Comparison of ENCODE assay signal across 9 mouse cellular contexts in genomic region chr10:5600123-5600522, GRCm38 (mm10). TPM values are rescaled to one million over a fixed set of nuclear protein-coding genes. Genes with fewer than 3 reads are reported as not detected.
A peak's percentile ranks its signal among the peaks of the same experiment; 100 is the strongest.
DNase-seq lines count a peak whose midpoint lies in the region; ATAC-seq and TF ChIP-seq lines count a peak whose summit lies in the region.
"Had no signal": no experiment of that assay in that cellular context is flagged by ENCODE, and none has a peak within 500 bp of the region (broad histone marks: within the 10 kb centered on the region; RNA-seq: fewer than 3 reads in every experiment).

No protein-coding gene starts in this region.

- ATAC-seq in heart, embryonic 11.5 days (replicated peaks; ENCODE audit: insufficient number of reproducible peaks, low FRiP score, low TSS enrichment), result 0 out of 2 replicates have a peak, but pooled peaks have one; percentile 52
- ATAC-seq in kidney, embryonic 16.5 days (ENCODE audit: low FRiP score, low TSS enrichment), result peak; percentile 73; the same call in 1 of the 2 replicates

- TF ChIP-seq CTCF in liver, adult 2 months (IDR thresholded peaks at IDR 0.05; ENCODE audit: low read depth, low read length), result 0 out of 2 replicates have a peak, but pooled peaks have one; percentile 27

- TF ChIP-seq POLR2A in liver, adult 2 months (IDR thresholded peaks at IDR 0.05; ENCODE audit: extremely low read depth, insufficient read depth, low read length), result no peak

- H3K79me2 ChIP-seq in liver, adult 2 months (ENCODE audit: control insufficient read depth, insufficient read depth, low read length), result no peaks in the 10 kb centered on the region

- 25% methylated on average over 7 of the region's 7 CpGs for WGBS in heart, embryonic 11.5 days (ENCODE audit: insufficient replicate concordance)
- 13% methylated on average over 7 of the region's 7 CpGs for WGBS in kidney, embryonic 16.5 days
- 19% methylated on average over 7 of the region's 7 CpGs for WGBS in liver, adult 2 months

- peak; percentile 34 to 58 for DNase-seq in CD8-positive naive resting alpha-beta T cell, adult 2 months (ENCODE audit: low read depth in 2 of 2, low spot score in 2 of 2)
- peak; percentile 83 for DNase-seq in adipocyte (ENCODE audit: low spot score)
- DNase-seq in embryo, embryonic 10 days (ENCODE audit: low spot score), result peak; percentile 71
- peak; percentile 45 for DNase-seq in liver, adult 2 months (ENCODE audit: extremely low read depth, low read depth, low spot score)
- DNase-seq in neural tube, embryonic 10.5 days (ENCODE audit: extremely low spot score, low spot score), result peak; percentile 63
- DNase-seq in thymus, postnatal 0 days (ENCODE audit: low spot score), result peak; percentile 55

- no peaks in the 10 kb centered on the region for H3K27me3 ChIP-seq in heart, embryonic 11.5 days (ENCODE audit: control insufficient read depth, insufficient read depth, low read length)
- no peaks in the 10 kb centered on the region for H3K27me3 ChIP-seq in kidney, embryonic 16.5 days (ENCODE audit: insufficient read depth, low read length)
- no peaks in the 10 kb centered on the region for H3K27me3 ChIP-seq in liver, adult 2 months (ENCODE audit: control insufficient read depth, insufficient read depth, low read length)
- H3K27me3 ChIP-seq: heart, embryonic 15.5 days had no signal

- no peak overlapping the region for H3K4me3 ChIP-seq in heart, embryonic 11.5 days (ENCODE audit: low read depth, low read length)
- no peak overlapping the region for H3K4me3 ChIP-seq in kidney, embryonic 16.5 days (ENCODE audit: low read length)
- no peak overlapping the region for H3K4me3 ChIP-seq in liver, adult 2 months (ENCODE audit: insufficient read depth, low read depth, low read length)
- H3K4me3 ChIP-seq: heart, embryonic 15.5 days had no signal

- H3K27ac ChIP-seq in heart, embryonic 11.5 days (ENCODE audit: low read depth, low read length), result no peak overlapping the region
- H3K27ac ChIP-seq in kidney, embryonic 16.5 days (ENCODE audit: low read length), result no peak overlapping the region
- H3K27ac ChIP-seq in liver, adult 2 months (replicated peaks; ENCODE audit: insufficient read depth, low read depth, low read length), result no peak overlapping the region
- H3K27ac ChIP-seq: heart, embryonic 15.5 days had no signal

- H3K36me3 ChIP-seq in heart, embryonic 11.5 days (ENCODE audit: control insufficient read depth, insufficient read depth, low read length), result no peaks in the 10 kb centered on the region
- H3K36me3 ChIP-seq in kidney, embryonic 16.5 days (ENCODE audit: insufficient read depth, low read length), result no peaks in the 10 kb centered on the region
- no peaks in the 10 kb centered on the region for H3K36me3 ChIP-seq in liver, adult 2 months (ENCODE audit: control insufficient read depth, insufficient read depth, low read length)
- H3K36me3 ChIP-seq: heart, embryonic 15.5 days had no signal

- H3K4me2 ChIP-seq in heart, embryonic 11.5 days, result no peak overlapping the region
- H3K4me2 ChIP-seq in kidney, embryonic 16.5 days (replicated peaks; ENCODE audit: low read depth, low read length), result no peak overlapping the region
- H3K4me2 ChIP-seq: heart, embryonic 15.5 days had no signal

- H3K9me3 ChIP-seq in heart, embryonic 11.5 days (replicated peaks; ENCODE audit: control insufficient read depth, low read length), result no peaks in the 10 kb centered on the region
- H3K9me3 ChIP-seq in kidney, embryonic 16.5 days (ENCODE audit: low read length), result no peaks in the 10 kb centered on the region
- H3K9me3 ChIP-seq: heart, embryonic 15.5 days had no signal

- no peaks in the 10 kb centered on the region for H3K4me1 ChIP-seq in heart, embryonic 11.5 days (ENCODE audit: control insufficient read depth, insufficient read depth, low read length)
- no peaks in the 10 kb centered on the region for H3K4me1 ChIP-seq in kidney, embryonic 16.5 days (ENCODE audit: insufficient read depth, low read length)
- H3K4me1 ChIP-seq in liver, adult 2 months (ENCODE audit: control insufficient read depth, insufficient read depth, low read length), result no peaks in the 10 kb centered on the region

- no peak overlapping the region for H3K9ac ChIP-seq in heart, embryonic 11.5 days (ENCODE audit: low read depth, low read length)
- no peak overlapping the region for H3K9ac ChIP-seq in kidney, embryonic 16.5 days (replicated peaks; ENCODE audit: low read length)
- H3K9ac ChIP-seq in liver, adult 2 months (ENCODE audit: low read depth, low read length), result no peak overlapping the region
- H3K9ac ChIP-seq: heart, embryonic 15.5 days had no signal

RNA-seq across cellular contexts. Expression of gene Myct1, which starts 6.5 kb away (rescaled TPM):
- polyA plus RNA-seq in heart, embryonic 11.5 days (2014; fragmentation: Nextera tagmentation; extraction: Ambion mirVana), result 3.8 and 4.5 TPM in 2 replicates
- polyA plus RNA-seq in kidney, embryonic 16.5 days (2015; fragmentation: Nextera tagmentation; extraction: Ambion mirVana), result 10.5 and 11.1 TPM in 2 replicates
- 2.5 and 2.8 TPM in 2 replicates for total RNA-seq in liver, adult 2 months (2014; rRNA removed)
- polyA plus RNA-seq in liver, adult 2 months (2012; rRNA removed), result 0.51 and 1.1 TPM in 2 replicates
- polyA plus RNA-seq in thymus, postnatal 0 days (2015; fragmentation: Nextera tagmentation; extraction: Ambion mirVana), result 1.3 and 1.5 TPM in 2 replicates

RNA-seq across cellular contexts. Expression of gene Vip, which starts 38.9 kb away (rescaled TPM):
- not detected in 2 replicates for polyA plus RNA-seq in heart, embryonic 11.5 days (2014; fragmentation: Nextera tagmentation; extraction: Ambion mirVana)
- polyA plus RNA-seq in kidney, embryonic 16.5 days (2015; fragmentation: Nextera tagmentation; extraction: Ambion mirVana), result 1.9 and 3.9 TPM in 2 replicates
- total RNA-seq in liver, adult 2 months (2014; rRNA removed), result 0.07 TPM in 1 of 2 replicates, not detected in the other
- polyA plus RNA-seq in liver, adult 2 months (2012; rRNA removed), result not detected in 2 replicates
- polyA plus RNA-seq in thymus, postnatal 0 days (2015; fragmentation: Nextera tagmentation; extraction: Ambion mirVana), result 0.32 and 0.51 TPM in 2 replicates

RNA-seq across cellular contexts. Expression of gene Syne1, which starts 48.8 kb away (rescaled TPM):
- 13.7 and 18.2 TPM in 2 replicates for polyA plus RNA-seq in heart, embryonic 11.5 days (2014; fragmentation: Nextera tagmentation; extraction: Ambion mirVana)
- polyA plus RNA-seq in kidney, embryonic 16.5 days (2015; fragmentation: Nextera tagmentation; extraction: Ambion mirVana), result 5.2 and 5.3 TPM in 2 replicates
- total RNA-seq in liver, adult 2 months (2014; rRNA removed), result 26.4 and 33.6 TPM in 2 replicates
- polyA plus RNA-seq in liver, adult 2 months (2012; rRNA removed), result 7.5 and 9.6 TPM in 2 replicates
- 8.3 and 11.5 TPM in 2 replicates for polyA plus RNA-seq in thymus, postnatal 0 days (2015; fragmentation: Nextera tagmentation; extraction: Ambion mirVana)
